ENCODE assay signal across 16 mouse cellular contexts in genomic region chr9:31092111-31092832, GRCm38 (mm10).
"Had no signal": no experiment of that assay in that cellular context is flagged by ENCODE, and none has a peak within 500 bp of the region (broad histone marks: within the 10 kb centered on the region; RNA-seq: fewer than 3 reads in every experiment).

No protein-coding gene starts in this region.

- H3K9me3 ChIP-seq: limb, embryonic 12.5 days; limb, embryonic 15.5 days; liver, embryonic 12.5 days; liver, embryonic 15.5 days had no signal

- ATAC-seq: intestine, postnatal 0 days; liver, embryonic 12.5 days had no signal

- H3K27ac ChIP-seq: left cerebral cortex, adult 2 months; limb, embryonic 12.5 days; limb, embryonic 15.5 days; liver, embryonic 12.5 days; liver, embryonic 15.5 days had no signal

- H3K9ac ChIP-seq: limb, embryonic 12.5 days; limb, embryonic 15.5 days; liver, embryonic 12.5 days; liver, embryonic 15.5 days had no signal

- H3K36me3 ChIP-seq: limb, embryonic 12.5 days; limb, embryonic 15.5 days; liver, embryonic 12.5 days; liver, embryonic 15.5 days had no signal

- DNase-seq: kidney, adult 2 months; kidney, postnatal 10 days; kidney, postnatal 36 days; layer of hippocampus, postnatal 36 days; lung, adult 2 months; lung, postnatal 14 days; lung, postnatal 4 days; midbrain, embryonic 14.5 days; thymus, postnatal 36 days had no signal

- H3K4me1 ChIP-seq: liver, embryonic 12.5 days; liver, embryonic 15.5 days had no signal

- H3K27me3 ChIP-seq: limb, embryonic 15.5 days had no signal

- H3K4me2 ChIP-seq: limb, embryonic 12.5 days; limb, embryonic 15.5 days; liver, embryonic 12.5 days; liver, embryonic 15.5 days; midbrain, embryonic 11.5 days had no signal

- H3K4me3 ChIP-seq: left cerebral cortex, adult 2 months; limb, embryonic 12.5 days; limb, embryonic 15.5 days; liver, embryonic 12.5 days; liver, embryonic 15.5 days had no signal
